Mouse (Mus musculus) cerebellum, adult 2 months (tissue): ENCODE measurements around the gene Rasal3.

ENCODE experiments used
- CTCF ChIP-seq: fragments of 200-500 bp; IDR thresholded peaks from 2 replicates; pipeline ENCODE4 v1.5.1; 2011; ENCODE audit warnings: low read depth, mild to moderate bottlenecking, control low read depth, low read length, moderate library complexity, borderline replicate concordance; ENCODE audit not compliant: insufficient read depth
- POLR2A ChIP-seq: fragments of 200-500 bp; IDR thresholded peaks from 2 replicates; pipeline ENCODE4 v1.6.1; 2011; ENCODE audit warnings: low read length, control low read depth, borderline replicate concordance; ENCODE audit not compliant: insufficient read depth

- TF ChIP-seq CTCF (no peak), POLR2A (no peak)
Observed at GRCm38 (mm10) chr17:32396266-32396665, 7.1 kb downstream of the Rasal3 start.
